Mouse (Mus musculus) brain, embryonic 14.5 days (tissue): Measurements from ENCODE around the gene Ift122. TPM values are rescaled to one million over a fixed set of nuclear protein-coding genes. Genes with fewer than 3 reads are reported as not detected.

Experiments used
- DNase-seq: peaks from one replicate; pipeline ENCODE4 v3.0.0-alpha.2; 2011; ENCODE audit warnings: low read depth
- CTCF ChIP-seq: fragments of 200-500 bp; IDR thresholded peaks from 2 replicates; pipeline ENCODE4 v1.5.1; 2012; ENCODE audit warnings: inconsistent platforms, mild to moderate bottlenecking, moderate library complexity, borderline replicate concordance; ENCODE audit not compliant: insufficient read depth, insufficient read length; ENCODE audit errors: extremely low read depth
- POLR2A ChIP-seq: fragments of 200-500 bp; IDR thresholded peaks from 2 replicates; pipeline ENCODE4 v1.6.1; 2012; ENCODE audit warnings: mild to moderate bottlenecking, inconsistent platforms, borderline replicate concordance; ENCODE audit not compliant: poor library complexity, insufficient read depth, insufficient read length, severe bottlenecking; ENCODE audit errors: extremely low read depth
- polyA plus RNA-seq: library from polyadenylated mRNA; depleted of rRNA; stranded (reverse); fragments of >200 nt; gene quantifications from 2 replicates; pipeline ENCODE4 v1.2.3, GENCODE M21; 2012

Ift122 gene
- polyA plus RNA-seq, 1 experiment: 28.9 TPM

DNA sequence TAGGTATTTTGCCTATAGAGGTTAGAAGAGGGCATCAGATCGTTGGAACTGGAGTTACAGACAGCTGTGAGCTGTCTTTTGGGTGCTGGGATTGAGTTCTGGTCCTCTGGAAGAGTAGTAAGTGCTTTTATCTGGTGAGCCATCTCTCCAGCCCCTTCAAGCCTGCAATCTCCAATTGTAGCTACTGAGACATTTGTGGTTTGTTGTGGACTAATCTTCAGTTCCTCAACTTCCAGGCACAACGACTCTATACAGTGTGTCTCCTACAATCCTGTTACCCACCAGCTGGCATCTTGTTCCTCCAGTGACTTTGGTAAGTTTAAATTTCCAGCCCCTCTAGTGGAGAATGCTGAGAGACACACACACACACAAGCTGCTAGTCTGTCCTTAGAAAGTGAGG lies 24.0 kb downstream of the Ift122 start:
- no peak for DNase-seq
- no peak for TF ChIP-seq POLR2A
- TF ChIP-seq CTCF: no peak

DNA sequence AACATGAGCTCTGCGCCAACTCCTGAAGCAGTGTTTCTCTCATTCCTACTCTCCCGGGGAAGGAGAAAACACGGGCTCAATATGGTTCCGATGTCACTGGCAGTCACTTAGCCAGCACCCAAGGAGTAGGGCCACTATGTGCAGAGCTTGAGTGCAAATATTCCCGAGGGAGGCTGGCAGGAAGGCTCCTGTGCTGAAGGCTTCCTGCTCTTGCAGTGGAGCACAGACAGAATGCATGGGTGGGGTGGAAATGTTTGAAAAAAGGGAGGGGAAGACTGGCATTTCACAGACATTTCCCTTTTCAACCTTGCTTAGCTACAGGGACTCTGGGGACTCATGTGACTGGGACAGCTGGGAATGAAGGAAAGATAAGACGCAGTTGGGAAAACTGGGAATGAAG lies 25.4 kb downstream of the Ift122 start:
- no peak for DNase-seq
- no peak for TF ChIP-seq POLR2A
- no peak for TF ChIP-seq CTCF

DNA sequence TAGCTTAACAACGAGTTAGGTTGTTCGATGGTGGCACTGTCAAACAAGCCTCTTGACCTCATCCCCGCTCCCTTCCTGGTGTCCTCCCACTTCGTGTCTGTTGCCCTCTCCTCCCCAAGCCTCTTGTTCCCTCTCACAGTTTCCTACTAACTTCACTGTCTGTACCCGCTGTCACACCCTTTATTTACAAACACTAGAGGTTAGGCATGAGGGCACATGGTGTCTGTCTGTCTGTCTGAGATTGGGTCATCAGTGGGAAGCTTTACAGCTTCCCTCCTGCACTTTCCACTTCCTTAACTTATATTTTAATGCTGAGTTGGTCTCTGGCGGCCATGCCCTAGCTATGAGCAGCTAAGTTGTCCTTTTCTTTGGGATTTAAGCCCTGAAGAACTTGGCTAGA lies 26.5 kb downstream of the Ift122 start:
- no peak for TF ChIP-seq POLR2A
- no peak for DNase-seq

DNA sequence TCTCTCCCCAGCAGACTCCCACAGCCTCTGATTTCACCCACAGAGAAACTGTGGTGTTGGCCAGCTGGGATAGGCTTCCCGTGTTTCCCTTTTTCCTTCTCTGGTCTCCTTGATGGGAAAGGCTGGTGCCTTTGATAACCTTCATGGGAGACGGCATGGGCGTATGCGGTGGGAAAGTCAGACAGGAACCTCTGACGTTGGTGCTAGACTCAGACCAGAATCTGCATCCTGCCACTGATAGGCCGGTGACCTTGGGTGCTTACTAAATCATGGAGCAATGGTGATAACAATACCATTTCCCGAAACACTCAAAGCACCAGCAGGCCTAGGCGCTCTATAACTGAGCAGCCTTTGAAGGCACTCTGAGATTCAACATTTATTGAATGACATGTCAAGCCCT lies 27.5 kb downstream of the Ift122 start:
- DNase-seq: no peak
- TF ChIP-seq POLR2A (no peak), CTCF (no peak)

DNA sequence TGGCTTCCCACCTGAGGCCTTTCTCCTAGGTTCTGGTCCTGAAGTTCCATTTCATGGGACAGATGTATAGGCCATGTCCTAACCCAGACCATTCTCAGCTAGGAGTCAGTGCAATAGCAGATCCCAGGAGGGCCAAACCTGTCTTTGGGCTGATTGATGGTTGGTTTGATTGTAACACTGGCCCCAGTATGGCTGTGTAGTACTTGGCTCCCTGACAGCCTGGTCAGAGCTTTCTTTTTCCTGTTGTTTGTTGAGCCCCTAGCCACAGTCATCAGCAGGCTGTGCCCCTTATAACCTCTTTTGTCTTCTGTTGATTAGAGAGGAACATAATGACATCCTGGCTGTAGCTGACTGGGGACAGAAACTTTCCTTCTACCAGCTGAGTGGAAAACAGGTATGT lies 30.7 kb downstream of the Ift122 start:
- no peak for DNase-seq
- TF ChIP-seq POLR2A (no peak), CTCF (no peak)

DNA sequence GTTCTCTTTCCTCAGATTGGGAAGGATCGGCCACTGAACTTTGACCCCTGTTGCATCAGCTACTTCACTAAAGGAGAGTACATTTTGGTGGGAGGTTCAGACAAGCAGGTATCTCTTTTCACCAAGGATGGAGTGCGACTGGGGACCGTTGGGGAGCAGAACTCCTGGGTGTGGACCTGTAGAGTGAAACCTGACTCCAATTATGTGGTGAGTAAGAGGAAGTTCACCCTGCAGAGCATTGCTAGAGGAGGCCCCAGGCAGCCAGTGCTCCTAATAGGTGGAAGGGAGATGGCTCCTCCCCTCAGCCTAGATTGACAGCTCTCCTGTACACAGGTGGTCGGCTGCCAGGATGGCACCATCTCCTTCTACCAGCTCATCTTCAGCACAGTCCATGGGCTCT lies 33.6 kb downstream of the Ift122 start:
- no peak for TF ChIP-seq CTCF
- TF ChIP-seq POLR2A: no peak
- DNase-seq: no peak

DNA sequence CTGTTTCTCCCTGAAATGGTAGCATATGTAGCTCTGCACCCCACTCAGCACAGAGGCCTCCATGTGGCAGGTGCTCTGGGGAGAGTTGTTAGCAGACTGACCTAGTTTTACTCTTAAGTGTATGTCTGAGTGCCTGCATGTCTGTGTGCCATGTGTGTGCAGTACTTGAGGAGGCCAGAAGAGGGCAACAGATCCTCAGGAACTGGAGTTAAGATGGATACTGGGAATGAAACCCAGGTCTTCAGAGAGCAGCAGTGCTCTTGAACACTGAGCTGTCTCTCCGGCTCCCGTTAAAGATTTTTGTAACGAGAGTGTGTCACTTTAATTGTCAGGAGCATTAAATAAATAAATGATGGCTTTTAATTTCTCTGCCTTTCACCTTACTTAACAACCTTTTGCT lies 35.0 kb downstream of the Ift122 start:
- no peak for DNase-seq
- TF ChIP-seq CTCF (peak; percentile 50; the same call in 1 of the 2 replicates), POLR2A (no peak)

DNA sequence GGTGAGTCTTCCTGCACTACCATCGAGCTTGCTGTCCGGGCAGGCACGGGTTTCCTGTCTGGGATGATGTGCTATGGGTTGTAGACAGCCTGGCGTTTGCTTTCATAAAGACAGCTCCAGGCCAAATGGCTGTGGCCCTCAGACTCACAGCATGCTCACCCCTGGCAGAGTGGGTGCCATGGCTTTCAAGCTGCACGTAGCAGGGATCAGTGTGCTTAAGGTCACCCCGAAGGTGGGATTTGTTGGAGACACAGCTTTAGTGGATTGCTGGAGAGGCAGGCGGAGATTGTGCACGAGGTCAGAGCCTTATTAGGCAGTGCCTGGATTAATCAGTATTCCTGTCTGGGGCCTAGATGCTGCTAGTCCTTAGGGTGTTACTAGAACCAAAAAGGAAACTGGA lies 37.3 kb downstream of the Ift122 start:
- TF ChIP-seq POLR2A: no peak
- no peak for TF ChIP-seq CTCF
- peak; percentile 18 for DNase-seq

DNA sequence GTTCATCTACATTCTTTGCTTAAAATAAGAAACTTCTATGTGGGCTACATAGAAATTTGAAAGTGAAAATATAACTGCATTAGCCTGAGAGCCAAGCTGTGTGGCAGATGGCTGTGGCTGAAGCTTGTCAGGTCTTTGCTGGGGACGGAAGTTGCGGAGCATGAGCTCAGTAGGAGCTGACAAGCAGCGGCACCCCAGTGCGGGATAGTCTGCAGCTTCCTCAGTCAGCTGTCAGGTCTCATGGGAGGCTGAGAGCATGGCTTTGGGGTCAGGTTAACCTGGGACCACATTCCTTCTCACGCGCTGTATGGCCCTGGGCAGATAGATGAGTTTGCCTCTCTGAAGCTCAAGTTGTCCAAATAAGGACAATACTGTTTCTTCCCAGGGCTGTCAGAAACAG lies 37.8 kb downstream of the Ift122 start:
- DNase-seq: peak; percentile 75
- TF ChIP-seq CTCF (no peak), POLR2A (no peak)

DNA sequence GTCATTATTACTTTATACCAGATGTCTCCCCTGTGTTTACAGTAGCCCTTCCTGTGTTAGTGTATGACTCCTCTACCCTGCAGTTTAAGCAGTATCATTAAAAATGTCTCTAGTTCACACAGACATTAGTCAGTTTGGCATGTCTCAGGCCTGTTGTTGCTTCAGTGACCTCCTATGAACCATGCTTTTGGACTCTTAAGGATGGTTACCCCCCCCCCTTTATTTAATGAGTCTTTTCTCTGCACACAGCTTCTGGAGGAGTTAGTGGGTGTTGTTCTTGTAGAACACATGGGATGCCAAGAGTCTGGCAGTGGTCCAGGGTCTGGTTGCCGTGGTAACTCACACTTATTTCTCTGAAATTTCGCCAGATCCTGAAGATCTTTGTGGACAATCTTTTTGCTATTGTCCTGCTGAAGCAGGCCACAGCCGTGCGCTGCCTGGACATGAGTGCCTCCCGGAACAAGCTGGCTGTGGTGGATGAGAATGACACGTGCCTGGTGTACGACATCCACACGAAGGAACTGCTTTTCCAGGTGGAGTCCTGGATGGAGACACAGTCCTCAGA lies 38.3 kb downstream of the Ift122 start:
- TF ChIP-seq CTCF (no peak), POLR2A (no peak)
- peak; percentile 92 for DNase-seq

DNA sequence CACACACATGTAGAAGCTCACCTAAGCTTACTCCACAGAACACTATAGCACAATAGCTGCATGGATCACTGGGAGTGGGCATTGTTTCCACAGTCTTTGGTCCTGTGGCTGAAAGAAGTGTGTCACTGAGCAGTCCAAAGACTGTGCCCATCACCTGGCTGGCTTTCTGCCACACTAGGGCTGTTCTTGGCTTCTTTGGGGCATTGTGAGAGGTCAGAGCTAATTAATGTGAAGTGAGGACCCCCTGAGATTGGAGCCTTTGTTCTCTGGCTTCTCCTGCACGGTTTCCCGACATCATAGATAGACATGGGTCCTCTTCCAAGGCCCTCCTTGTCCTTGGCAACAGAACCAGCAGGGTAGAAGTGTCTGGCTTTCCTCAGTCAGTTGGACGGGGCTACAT lies 39.1 kb downstream of the Ift122 start:
- TF ChIP-seq CTCF (no peak), POLR2A (no peak)
- DNase-seq: no peak

DNA sequence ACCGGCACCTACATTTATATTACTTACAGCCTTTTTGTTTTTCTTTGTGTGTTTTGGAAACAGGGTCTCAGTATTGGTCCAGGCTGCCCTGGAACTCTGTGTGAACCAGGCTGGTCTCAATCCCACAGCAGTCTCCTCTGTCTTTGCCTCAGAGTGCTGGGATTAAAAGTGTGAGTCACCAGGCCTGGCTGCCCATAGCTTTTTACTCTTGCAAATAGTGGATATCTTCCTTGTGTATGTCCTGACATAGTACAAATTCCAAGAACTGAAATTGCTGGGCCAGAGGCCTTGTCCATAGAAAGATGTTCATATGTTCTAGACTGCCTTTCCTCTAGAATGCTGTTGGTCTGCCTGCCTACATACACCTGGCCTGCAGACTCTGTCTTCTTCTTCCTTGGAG lies 43.1 kb downstream of the Ift122 start:
- TF ChIP-seq CTCF (no peak), POLR2A (no peak)
- DNase-seq: no peak
